Mouse (Mus musculus) embryo, embryonic 9.5 days (tissue): ENCODE measurements at regions not wholly inside any gene's neighbourhood (a gene's known extent, or its start where the extent isn't known, plus 50 kb on each side); places are given as distances from the start of the nearest gene placed in this dataset.

ENCODE experiments used
- DNase-seq: peaks from one replicate; pipeline ENCODE4 v3.0.0-alpha.2; 2017; ENCODE audit errors: extremely low spot score

DNA sequence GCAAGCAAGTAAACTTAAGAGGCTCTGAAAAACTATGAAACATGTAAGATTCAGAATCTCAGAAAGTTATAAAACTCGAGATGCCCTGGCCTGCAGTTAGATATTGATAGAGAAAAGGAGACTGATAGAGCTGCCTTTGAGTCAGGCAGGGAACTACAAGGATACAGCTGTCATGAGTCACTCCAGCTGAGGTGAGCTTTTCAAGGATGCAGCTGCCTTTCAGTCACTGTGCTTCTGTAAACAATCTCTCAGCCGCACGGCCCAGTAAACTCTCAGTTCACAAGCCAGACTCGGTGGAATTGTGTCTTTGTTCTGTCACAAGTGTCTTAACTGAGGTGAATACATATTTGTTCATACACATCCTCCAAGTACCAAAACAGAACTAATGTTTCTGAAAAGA, 334.9 kb upstream of the Rsrc1 start:
- DNase-seq: peak; percentile 7

- no peak for DNase-seq
These were observed 331.9 kb upstream of the Rsrc1 start for GRCm38 (mm10) chr3:66649271-66649670.

- no peak for DNase-seq
These were observed 331.0 kb upstream of the Rsrc1 start for GRCm38 (mm10) chr3:66650076-66650748.

DNA sequence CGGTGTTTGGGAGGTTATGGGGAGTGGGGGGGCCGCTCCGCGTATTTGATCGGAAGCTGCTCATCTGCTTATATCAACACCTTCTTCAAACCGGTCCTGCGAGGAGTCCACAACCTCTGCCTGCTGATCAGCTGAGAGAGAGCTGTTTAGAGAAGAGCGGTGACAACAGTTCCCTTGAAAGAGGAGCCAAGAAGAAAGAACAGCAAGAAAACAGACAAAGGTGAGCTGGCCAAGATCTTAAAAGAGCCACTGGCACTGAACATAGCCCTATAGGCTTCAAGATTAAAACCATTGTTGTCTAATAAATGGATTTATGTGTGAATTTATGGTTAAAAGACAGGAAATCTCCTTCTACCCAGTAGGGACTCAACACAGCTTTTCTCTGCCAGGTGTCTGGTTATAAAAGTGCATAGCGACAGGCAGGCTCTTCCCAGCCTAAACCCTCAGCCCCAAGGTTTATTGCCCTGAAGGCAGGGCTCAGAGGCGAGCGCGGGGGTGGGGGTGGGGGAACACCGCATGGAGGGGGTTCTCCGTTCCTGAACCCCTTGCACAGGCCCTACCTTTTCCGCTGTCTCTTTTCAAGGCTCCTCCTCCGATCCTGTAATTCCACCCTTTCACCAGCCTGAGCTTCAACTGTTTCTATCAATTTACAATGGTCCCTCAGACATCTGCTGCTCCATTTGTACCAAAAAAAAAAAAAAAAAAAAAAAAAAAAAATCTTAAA, 330.3 kb upstream of the Rsrc1 start:
- DNase-seq: peak; percentile 14

- no peak for DNase-seq
These were observed 328.9 kb upstream of the Rsrc1 start for GRCm38 (mm10) chr3:66652139-66652846.

GRCm38 (mm10) chr3:66653961-66654360, 327.2 kb upstream of the Rsrc1 start:
- DNase-seq: no peak

GRCm38 (mm10) chr3:66654860-66655259, 326.3 kb upstream of the Rsrc1 start:
- DNase-seq: no peak

DNA sequence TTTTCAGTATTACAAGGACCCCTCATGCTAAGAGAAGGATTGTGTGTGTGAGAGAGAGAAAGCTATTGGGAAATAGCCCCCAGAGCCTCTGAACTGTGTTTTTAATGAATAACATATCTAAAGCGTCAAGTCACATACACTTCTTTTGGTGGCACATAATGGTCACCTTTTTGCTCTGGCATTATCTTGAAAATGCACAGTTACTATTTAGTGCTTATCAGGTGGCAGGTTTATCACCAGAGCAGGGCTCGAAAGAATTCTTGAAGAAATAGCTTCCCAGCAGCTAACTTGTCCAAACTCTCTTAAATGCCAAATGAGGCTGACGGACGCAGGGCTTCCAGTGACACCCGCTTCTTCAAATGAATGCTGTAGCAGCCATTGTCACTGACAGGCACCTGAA, 324.7 kb upstream of the Rsrc1 start:
- DNase-seq: no peak

DNA sequence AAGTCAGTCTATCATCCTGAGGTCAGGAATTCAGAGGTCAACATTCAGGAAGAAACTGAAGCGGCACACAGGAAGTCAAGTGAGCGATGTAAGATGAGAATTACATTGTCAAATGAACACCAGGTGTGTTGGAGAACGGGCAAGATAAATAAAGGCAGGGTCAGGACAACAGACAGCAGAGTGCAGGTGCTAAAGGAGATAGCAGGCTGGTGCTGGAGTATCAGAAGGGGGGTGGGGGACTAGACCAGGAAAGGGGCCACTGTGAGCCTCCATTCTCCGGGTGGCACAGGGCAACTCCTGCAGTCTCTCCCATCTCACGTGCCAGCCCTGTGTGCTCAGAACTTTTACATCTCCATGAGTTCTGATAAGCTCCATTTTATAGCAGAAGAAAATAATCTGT, 320.6 kb upstream of the Rsrc1 start:
- no peak for DNase-seq

- DNase-seq: no peak
These were observed 319.2 kb upstream of the Rsrc1 start for GRCm38 (mm10) chr3:66661826-66662618.

DNA sequence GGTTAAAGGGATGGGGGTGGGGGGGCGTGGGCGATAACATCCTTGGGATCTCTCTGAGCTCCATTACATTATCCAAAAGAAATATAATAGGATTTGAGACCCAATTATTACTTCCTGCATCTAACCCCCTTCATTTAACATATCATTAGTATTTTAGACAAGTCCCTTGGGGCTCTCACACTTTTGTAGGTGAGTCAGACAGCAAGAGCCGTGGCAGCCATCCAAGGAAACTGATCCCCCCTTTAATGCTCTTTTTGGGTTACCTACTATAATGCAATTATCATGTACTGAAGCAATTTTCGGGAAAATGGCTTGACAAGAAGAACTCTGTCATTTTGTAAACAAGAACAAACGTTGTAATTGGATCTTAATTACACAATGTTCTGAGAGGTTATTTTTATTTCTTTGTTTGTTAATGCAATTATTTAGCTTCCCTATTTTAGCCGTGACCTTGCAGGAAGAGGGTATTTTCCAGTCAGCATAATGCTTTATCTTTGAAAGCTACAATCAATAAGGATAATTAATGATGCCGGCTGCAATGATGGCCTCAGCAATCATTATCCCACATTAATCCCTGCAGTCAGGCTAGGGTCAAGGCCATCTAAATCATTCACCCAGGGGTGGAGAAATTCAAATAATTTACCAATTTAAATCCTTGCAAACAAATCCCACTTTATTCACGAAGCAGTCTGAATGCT, 297.5 kb upstream of the Rsrc1 start:
- DNase-seq: no peak

DNA sequence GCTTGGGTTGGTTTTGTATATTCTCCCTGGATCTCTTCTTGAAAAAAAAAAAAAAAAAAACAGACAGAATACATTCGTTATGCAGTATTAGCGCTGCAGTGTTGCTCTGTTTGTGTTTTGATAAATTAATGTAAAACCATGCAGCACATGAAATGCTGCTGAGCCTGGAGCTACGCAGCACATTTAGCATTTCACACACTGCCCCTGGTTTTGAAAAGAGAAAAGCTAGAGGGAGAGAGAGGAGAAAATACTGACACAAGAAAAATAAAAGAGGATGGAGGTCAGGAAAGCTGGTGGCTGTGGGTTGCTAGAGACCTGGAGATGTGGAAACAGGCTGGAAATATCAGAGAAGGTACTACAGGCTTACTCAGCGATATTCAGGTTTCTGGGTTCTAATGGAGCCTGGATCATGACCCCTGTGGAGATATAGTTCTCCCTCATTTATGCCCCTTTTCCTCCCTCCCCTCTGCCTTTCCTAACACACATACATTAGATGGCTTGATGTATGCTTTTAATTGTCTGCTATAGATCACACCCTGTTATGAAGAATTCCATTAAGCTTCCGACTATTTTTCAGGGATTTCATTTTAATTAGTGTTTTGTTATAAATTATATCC, 296.8 kb upstream of the Rsrc1 start:
- DNase-seq: no peak

- DNase-seq: no peak
These were observed 296.1 kb upstream of the Rsrc1 start for GRCm38 (mm10) chr3:66685136-66685535.

DNA sequence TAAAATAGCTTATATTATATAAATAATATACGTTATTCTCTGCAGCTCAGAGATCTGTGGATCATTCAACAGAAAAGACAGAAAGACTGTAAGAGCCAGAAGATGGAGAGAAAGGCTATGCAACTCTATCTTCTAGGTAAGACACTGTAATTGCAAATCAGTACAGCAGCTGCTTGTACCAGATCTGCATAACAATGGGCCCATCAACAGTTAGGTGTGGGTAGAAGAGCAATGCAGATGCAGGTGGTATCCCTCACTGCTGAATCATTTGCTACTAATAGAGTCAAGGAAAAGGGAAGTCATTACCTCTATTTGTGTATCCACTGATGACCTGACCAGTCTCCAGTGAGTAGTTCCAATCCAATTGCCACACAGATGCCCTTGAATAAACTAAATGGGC, 294.1 kb upstream of the Rsrc1 start:
- DNase-seq: no peak

DNA sequence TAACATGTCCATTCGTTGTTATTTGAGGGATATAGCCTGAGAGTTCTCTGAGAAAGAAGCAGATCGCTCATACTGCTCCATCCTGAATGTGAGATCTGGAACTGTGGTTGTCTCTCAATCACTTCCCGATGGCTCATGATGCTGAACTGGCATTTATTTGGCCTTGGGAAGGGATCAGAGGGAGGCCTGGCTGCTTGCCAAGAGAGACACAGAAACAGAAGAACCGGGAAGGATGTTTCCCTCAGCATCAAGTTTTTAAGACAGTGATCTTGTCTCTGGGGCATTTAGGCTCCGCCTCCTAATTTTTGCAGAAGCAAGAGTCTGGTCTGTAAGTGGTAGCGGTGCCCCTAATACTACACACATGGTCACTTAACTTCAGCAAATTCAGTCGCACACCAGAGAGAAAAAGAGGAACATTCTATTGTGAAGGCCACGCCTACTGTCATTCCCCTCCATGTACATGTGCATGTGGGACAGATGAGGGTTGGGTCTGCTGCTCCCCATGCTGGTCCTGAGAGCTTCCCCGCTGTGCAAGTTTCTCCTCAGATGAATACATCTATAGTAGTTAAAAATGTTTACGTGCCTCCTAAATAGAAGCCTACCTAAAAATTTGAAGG, 290.2 kb upstream of the Rsrc1 start:
- DNase-seq: no peak

- DNase-seq: no peak
These were observed 286.1 kb upstream of the Rsrc1 start for GRCm38 (mm10) chr3:66695125-66695524.

DNA sequence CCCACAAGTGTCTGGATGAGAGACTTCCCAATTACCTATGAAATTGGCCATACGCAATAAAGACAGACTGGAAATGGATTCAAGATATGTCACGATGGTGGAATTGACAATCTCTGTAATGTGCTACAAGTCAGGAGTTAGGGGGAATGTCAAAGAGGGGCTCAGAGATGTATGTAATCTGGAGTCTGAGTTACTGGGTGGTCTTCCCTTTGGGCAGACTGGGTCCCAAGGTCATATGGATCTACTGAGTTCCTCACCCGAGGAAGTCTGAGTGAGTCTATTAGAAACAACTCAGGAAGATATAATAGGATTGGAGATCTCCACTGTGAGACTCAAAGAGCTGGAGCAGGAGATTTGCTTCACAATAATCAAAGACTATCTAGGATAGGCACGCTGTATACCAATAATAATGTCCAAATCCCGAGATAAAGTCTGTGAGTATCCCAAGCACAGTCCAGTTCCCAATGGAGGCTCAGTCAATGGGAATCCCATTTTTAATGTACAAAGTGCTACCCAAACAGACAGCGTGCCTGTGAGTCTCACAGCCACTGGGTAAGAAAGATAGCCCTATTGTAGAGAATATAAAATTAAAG, 285.4 kb upstream of the Rsrc1 start:
- no peak for DNase-seq

DNA sequence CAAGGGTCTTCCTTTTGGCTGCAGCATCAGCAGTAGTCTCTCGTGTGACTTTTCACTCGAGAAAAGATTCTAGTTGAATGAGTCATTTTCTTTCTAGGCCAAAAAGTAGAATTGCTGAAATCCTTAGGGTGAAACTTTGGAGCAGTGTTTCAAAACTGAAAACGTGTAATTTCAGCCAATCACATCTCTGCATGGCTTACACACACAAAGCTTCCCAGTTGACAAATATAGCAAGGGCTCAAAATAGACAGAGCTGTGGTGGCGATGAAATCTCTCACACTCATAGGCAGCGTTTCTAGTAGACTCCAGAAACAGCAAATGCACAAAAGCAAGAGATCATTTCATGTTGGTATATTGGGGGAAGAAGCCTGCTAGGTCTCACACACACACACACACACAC, 283.1 kb upstream of the Rsrc1 start:
- no peak for DNase-seq

DNA sequence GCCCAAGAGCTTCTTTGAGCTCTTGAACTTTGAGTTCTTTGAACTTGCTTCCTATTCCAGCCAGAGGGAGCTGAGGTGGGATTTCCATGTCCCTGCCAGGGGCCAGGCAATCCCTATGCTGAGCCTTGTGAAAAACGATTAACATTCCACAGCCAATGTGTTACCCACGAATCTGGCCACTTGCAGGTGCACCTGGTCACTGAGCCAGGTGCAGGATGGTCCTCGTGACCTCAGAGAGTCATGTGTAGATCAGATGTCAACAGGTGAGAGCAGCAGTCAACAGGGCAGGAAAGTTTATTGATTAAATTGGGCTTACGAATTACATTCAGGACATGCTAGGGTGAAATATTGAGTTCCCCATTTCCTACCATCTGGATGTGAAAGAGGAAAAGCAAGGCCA, 275.4 kb upstream of the Rsrc1 start:
- no peak for DNase-seq

GRCm38 (mm10) chr3:66735468-66735867, 245.7 kb upstream of the Rsrc1 start:
- no peak for DNase-seq
